Mouse (Mus musculus) lung, embryonic 16.5 days (tissue): ENCODE results near the gene Glyatl3. TPM values are rescaled to one million over a fixed set of nuclear protein-coding genes. Genes with fewer than 3 reads are reported as not detected.

ENCODE experiments used
- ATAC-seq: fragments of 200-750 bp; cut with Nextera tagmentation; 2 replicates; pipeline ENCODE4 v1.8.0; 2017; ENCODE audit warnings: low read depth, mild to moderate bottlenecking, moderate library complexity
- H3K27ac ChIP-seq: fragments of 300-500 bp; sonication (generic); 2 replicates; pipeline ENCODE4 v1.5.1; 2014; ENCODE audit warnings: mild to moderate bottlenecking, control low read depth, low read length
- H3K27me3 ChIP-seq: fragments of 300-500 bp; sonication (generic); 2 replicates; pipeline ENCODE4 v1.6.1; 2014; ENCODE audit warnings: low read depth, low read length, mixed read lengths; ENCODE audit not compliant: control insufficient read depth, insufficient read depth
- H3K36me3 ChIP-seq: fragments of 300-500 bp; sonication (generic); 2 replicates; pipeline ENCODE4 v1.6.1; 2014; ENCODE audit warnings: low read length; ENCODE audit not compliant: control insufficient read depth, insufficient read depth
- H3K4me1 ChIP-seq: fragments of 300-500 bp; sonication (generic); replicated peaks from 2 replicates; pipeline ENCODE4 v1.6.1; 2014; ENCODE audit warnings: low read length, mixed read lengths; ENCODE audit not compliant: control insufficient read depth, insufficient read depth
- H3K4me2 ChIP-seq: fragments of 300-500 bp; sonication (generic); 2 replicates; pipeline ENCODE4 v1.6.1; 2014; ENCODE audit warnings: low read depth, low read length, control low read depth
- H3K4me3 ChIP-seq: fragments of 300-500 bp; sonication (generic); 2 replicates; pipeline ENCODE4 v1.5.1; 2014; ENCODE audit warnings: mild to moderate bottlenecking, low read length, control low read depth
- H3K9ac ChIP-seq: fragments of 300-500 bp; sonication (generic); 2 replicates; pipeline ENCODE4 v1.6.1; 2014; ENCODE audit warnings: low read length, control low read depth
- H3K9me3 ChIP-seq: fragments of 300-500 bp; sonication (generic); 2 replicates; pipeline ENCODE4 v1.6.1; 2016; ENCODE audit warnings: low read length; ENCODE audit not compliant: control insufficient read depth
- WGBS: fragments of 180-500 bp; shearing (Covaris S2); extraction: QIAGEN DNeasy Blood & Tissue Kit; methylation state at CpG from one replicate; pipeline ENCODE4 v1.1.7; 2014; 5-methylcytosine and 5-hydroxymethylcytosine counted together
- polyA plus RNA-seq: library from polyadenylated mRNA; unstranded; fragments of >200 nt; fragmentation: Nextera tagmentation; extraction: Ambion mirVana; gene quantifications from 2 replicates; pipeline ENCODE4 v1.2.1, GENCODE M21; 2015

The Glyatl3 gene
- not detected in 2 replicates for polyA plus RNA-seq

- H3K36me3 ChIP-seq, result no peaks in the 10 kb centered on the region
- H3K4me2 ChIP-seq, result no peak within 1 kb of the TSS
- H3K9ac ChIP-seq, result no peak within 1 kb of the TSS
- H3K4me3 ChIP-seq, result no peak within 1 kb of the TSS
- WGBS, result 94% methylated on average over 2 of the region's 2 CpGs
- H3K9me3 ChIP-seq, result no peaks in the 10 kb centered on the region
- H3K27me3 ChIP-seq, result no peaks in the 10 kb centered on the region
- no peaks in the 10 kb centered on the region for H3K4me1 ChIP-seq
- H3K27ac ChIP-seq, result no peak within 1 kb of the TSS
- no peak for ATAC-seq
Measured at GRCm38 (mm10) chr17:40914250-40914649, at the start of gene Glyatl3. Glyatl3 (minus strand) TSS chr17:40914350.

- Histone ChIP-seq H3K27ac (no peak overlapping the region), H3K4me3 (no peak overlapping the region), H3K4me2 (no peak overlapping the region), H3K9ac (no peak overlapping the region), H3K36me3 (peaks cover 23% of the 10 kb centered on the region), H3K27me3 (no peaks in the 10 kb centered on the region), H3K9me3 (no peaks in the 10 kb centered on the region), H3K4me1 (no peaks in the 10 kb centered on the region)
- no peak for ATAC-seq
- WGBS, result 85% methylated on average over 3 of the region's 3 CpGs
Measured at GRCm38 (mm10) chr17:40948518-40948917, 34.4 kb upstream of the Glyatl3 start.

GRCm38 (mm10) chr17:40934420-40935231, 20.5 kb upstream of the Glyatl3 start, which contains the start of the genes Mut and Cenpq:
Mut (plus strand) TSS chr17:40934685.
Cenpq (minus strand) TSS chr17:40935047.
- H3K9me3 ChIP-seq, result no peaks in the 10 kb centered on the region
- peaks cover 4% of the 10 kb centered on the region for H3K36me3 ChIP-seq
- H3K9ac ChIP-seq, result peak within 1 kb of the TSS; percentile 79
- H3K27me3 ChIP-seq, result no peaks in the 10 kb centered on the region
- under 1% methylated on average over 50 of the region's 50 CpGs for WGBS
- ATAC-seq, result peak; percentile 100
- H3K27ac ChIP-seq, result peak within 1 kb of the TSS; percentile 96
- peak within 1 kb of the TSS; percentile 82 for H3K4me3 ChIP-seq
- H3K4me1 ChIP-seq, result 0 out of 2 replicates have a peak, but pooled peaks cover 2% of the 10 kb centered on the region
- H3K4me2 ChIP-seq, result peak within 1 kb of the TSS; percentile 73

- H3K27me3 ChIP-seq, result no peaks in the 10 kb centered on the region
- H3K4me1 ChIP-seq, result 0 out of 2 replicates have a peak, but pooled peaks cover 2% of the 10 kb centered on the region
- peaks cover 6% of the 10 kb centered on the region for H3K36me3 ChIP-seq
- H3K4me3 ChIP-seq, result peak overlapping the region; percentile 82
- H3K9me3 ChIP-seq, result no peaks in the 10 kb centered on the region
- 1% methylated on average over 14 of the region's 14 CpGs for WGBS
- H3K4me2 ChIP-seq, result peak overlapping the region; percentile 73
- H3K27ac ChIP-seq, result peak overlapping the region; percentile 57
- peak overlapping the region; percentile 79 for H3K9ac ChIP-seq
- ATAC-seq, result peak; percentile 44
Measured at GRCm38 (mm10) chr17:40933985-40934384, 19.8 kb upstream of the Glyatl3 start.

- 100% methylated on average over 1 of the region's 2 CpGs for WGBS
- no peak overlapping the region for H3K9ac ChIP-seq
- H3K27me3 ChIP-seq, result no peaks in the 10 kb centered on the region
- no peaks in the 10 kb centered on the region for H3K36me3 ChIP-seq
- no peak overlapping the region for H3K4me2 ChIP-seq
- no peaks in the 10 kb centered on the region for H3K4me1 ChIP-seq
- H3K9me3 ChIP-seq, result no peaks in the 10 kb centered on the region
- H3K27ac ChIP-seq, result no peak overlapping the region
- no peak for ATAC-seq
- H3K4me3 ChIP-seq, result no peak overlapping the region
Measured at GRCm38 (mm10) chr17:40915499-40915898, 1.3 kb upstream of the Glyatl3 start.

- no peaks in the 10 kb centered on the region for H3K27me3 ChIP-seq
- H3K4me1 ChIP-seq, result no peaks in the 10 kb centered on the region
- no peaks in the 10 kb centered on the region for H3K9me3 ChIP-seq
- WGBS, result 6% methylated on average over 14 of the region's 14 CpGs
- H3K4me2 ChIP-seq, result peak overlapping the region; percentile 31
- no peak overlapping the region for H3K27ac ChIP-seq
- ATAC-seq, result no peak
- H3K9ac ChIP-seq, result no peak overlapping the region
- H3K4me3 ChIP-seq, result no peak overlapping the region
- H3K36me3 ChIP-seq, result no peaks in the 10 kb centered on the region
Measured at GRCm38 (mm10) chr17:40904721-40905154, 9.4 kb downstream of the Glyatl3 start.

GRCm38 (mm10) chr17:40904056-40904597, 10.0 kb downstream of the Glyatl3 start:
- H3K9ac ChIP-seq, result no peak overlapping the region
- no peak overlapping the region for H3K27ac ChIP-seq
- H3K4me2 ChIP-seq, result no peak overlapping the region
- ATAC-seq, result no peak
- 9% methylated on average over 11 of the region's 11 CpGs for WGBS
- H3K27me3 ChIP-seq, result no peaks in the 10 kb centered on the region
- no peaks in the 10 kb centered on the region for H3K4me1 ChIP-seq
- no peaks in the 10 kb centered on the region for H3K36me3 ChIP-seq
- H3K9me3 ChIP-seq, result no peaks in the 10 kb centered on the region
- no peak overlapping the region for H3K4me3 ChIP-seq

GRCm38 (mm10) chr17:40903345-40903744, 10.8 kb downstream of the Glyatl3 start:
- no peak overlapping the region for H3K4me3 ChIP-seq
- no peaks in the 10 kb centered on the region for H3K27me3 ChIP-seq
- no peak for ATAC-seq
- no peak overlapping the region for H3K9ac ChIP-seq
- no peaks in the 10 kb centered on the region for H3K9me3 ChIP-seq
- no peaks in the 10 kb centered on the region for H3K4me1 ChIP-seq
- H3K27ac ChIP-seq, result no peak overlapping the region
- no peak overlapping the region for H3K4me2 ChIP-seq
- H3K36me3 ChIP-seq, result no peaks in the 10 kb centered on the region
- WGBS, result 51% methylated on average over 4 of the region's 4 CpGs

- WGBS, result 52% methylated on average over 4 of the region's 4 CpGs
Measured at GRCm38 (mm10) chr17:40899783-40900363, 14.3 kb downstream of the Glyatl3 start.

More at GRCm38 (mm10) chr17:40899783-40900363, 14.3 kb downstream of the Glyatl3 start:
- H3K4me1 ChIP-seq, result no peaks in the 10 kb centered on the region
- H3K36me3 ChIP-seq, result no peaks in the 10 kb centered on the region
- H3K9me3 ChIP-seq, result no peaks in the 10 kb centered on the region
- no peak for ATAC-seq
- H3K4me3 ChIP-seq, result no peak overlapping the region
- no peak overlapping the region for H3K9ac ChIP-seq
- H3K27me3 ChIP-seq, result no peaks in the 10 kb centered on the region
- no peak overlapping the region for H3K27ac ChIP-seq
- no peak overlapping the region for H3K4me2 ChIP-seq
